Mouse (Mus musculus) embryonic fibroblast, embryonic 13.5 days (primary cell): Measurements from ENCODE around the gene Mocs1.

Source experiments
- CTCF ChIP-seq: IDR thresholded peaks from 2 replicates; pipeline ENCODE4 v1.5.1; 2011; ENCODE audit warnings: mild to moderate bottlenecking, control low read depth, low read length, moderate library complexity, borderline replicate concordance; ENCODE audit not compliant: insufficient read depth
- POLR2A ChIP-seq: IDR thresholded peaks from 2 replicates; pipeline ENCODE4 v1.6.1; 2011; ENCODE audit warnings: low read depth, mild to moderate bottlenecking, control low read depth, low read length, moderate library complexity

DNA sequence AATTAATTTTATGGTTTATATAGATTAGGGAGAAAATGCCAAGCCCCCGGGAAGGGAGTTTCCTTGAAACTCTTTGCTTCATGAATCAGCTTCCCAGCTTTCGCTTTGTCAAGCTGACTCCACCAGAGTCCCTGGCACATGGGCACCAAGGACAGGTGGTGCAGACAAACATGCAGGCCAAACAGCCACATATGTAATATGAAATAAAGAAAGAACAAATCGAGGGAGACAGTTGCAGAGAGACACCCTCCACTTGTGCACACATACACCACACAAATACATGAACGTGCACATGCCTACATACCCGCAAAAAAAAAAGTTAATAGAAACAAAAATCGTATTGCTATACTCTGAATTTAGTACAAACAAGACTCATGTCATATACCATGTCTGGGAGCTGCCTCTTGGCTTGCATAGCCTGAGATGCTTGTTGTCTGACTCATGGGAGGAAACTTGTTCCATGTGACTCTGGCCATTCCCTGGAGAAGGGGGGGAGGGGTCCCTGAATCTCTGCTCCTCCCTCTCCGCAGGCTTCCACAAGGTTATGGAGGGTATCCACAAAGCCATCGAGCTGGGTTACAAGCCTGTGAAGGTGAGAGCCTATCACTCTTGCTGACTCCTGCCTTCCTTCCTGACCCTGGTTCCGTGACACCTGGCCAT lies 20.5 kb downstream of the Mocs1 start:
- TF ChIP-seq POLR2A (no peak), CTCF (no peak)
